Mouse (Mus musculus) heart, postnatal 0 days (tissue): ENCODE data around the gene Mss51.

Source experiments
- CTCF ChIP-seq: IDR thresholded peaks from 2 replicates; pipeline ENCODE4 v1.5.1; 2016; ENCODE audit warnings: antibody characterized with exemption, control low read depth, low read depth
- EP300 ChIP-seq: IDR thresholded peaks from 2 replicates; pipeline ENCODE4 v1.6.1; 2016; ENCODE audit warnings: antibody characterized with exemption, low read depth

GRCm38 (mm10) chr14:20520179-20520578 lies 23.5 kb upstream of the Mss51 start:
- TF ChIP-seq EP300 (no peak), CTCF (no peak)
